Mouse (Mus musculus) activated CD4-positive, CD25-positive, alpha-beta regulatory T cell, adult 4 months (primary cell): ENCODE measurements around the gene Suclg2. TPM values are rescaled to one million over a fixed set of nuclear protein-coding genes. Genes with fewer than 3 reads are reported as not detected.

Experiments
- ATAC-seq: one replicate; pipeline ENCODE4 v1.8.0; 2017
- polyA plus RNA-seq, 2 experiments: library from polyadenylated mRNA; unstranded; fragments of 100-300 nt; shearing (Covaris generic); gene quantifications; one replicate each; pipeline ENCODE4 v1.2.1; 2017

Gene Suclg2
- polyA plus RNA-seq, 2 experiments from 2014 or later: 22.3 to 24.7 TPM

GRCm38 (mm10) chr6:95445036-95445435 lies 273.6 kb downstream of the Suclg2 start:
- no peak for ATAC-seq
